8 mouse cellular contexts compared by ENCODE assay signal in the genomic region with DNA sequence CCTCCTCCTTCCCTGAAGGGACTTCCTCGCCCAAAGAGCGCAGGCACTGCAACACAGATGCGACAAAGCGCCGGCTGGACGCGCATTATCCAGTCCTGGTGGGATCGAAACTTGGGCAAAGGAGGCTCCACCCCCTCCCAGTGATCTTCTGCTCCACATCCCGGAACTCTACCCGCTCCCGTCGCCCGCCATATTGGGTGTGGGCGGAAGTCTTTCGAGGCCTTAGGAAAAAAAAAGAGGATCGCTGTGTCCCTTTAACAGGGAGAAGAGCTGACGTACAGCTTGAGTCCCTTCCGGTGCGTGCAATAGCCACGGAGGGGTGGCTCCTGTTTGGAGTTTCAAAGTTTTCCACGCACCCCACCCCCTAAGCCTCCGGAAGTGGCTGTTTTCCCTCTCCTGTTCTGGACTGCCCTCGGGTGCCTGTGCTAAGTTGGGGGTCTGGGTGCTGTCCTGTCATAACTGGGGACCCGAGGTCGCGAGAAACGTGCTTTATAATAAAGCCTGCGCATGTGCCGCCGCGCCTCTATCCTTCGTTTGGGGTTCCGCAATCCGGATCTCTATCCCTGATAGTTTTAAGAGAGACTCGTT. TPM values are rescaled to one million over a fixed set of nuclear protein-coding genes. Genes with fewer than 3 reads are reported as not detected.
DNase-seq lines count a peak whose midpoint lies in the region; ATAC-seq and TF ChIP-seq lines count a peak whose summit lies in the region.

No protein-coding gene starts in this region.

- ATAC-seq in common myeloid progenitor, adult 5-6 weeks (replicated peaks; ENCODE audit: low read depth, poor library complexity, severe bottlenecking), result peak; percentile 81
- ATAC-seq in megakaryocyte progenitor cell, adult 5-6 weeks (replicated peaks; ENCODE audit: poor library complexity), result peak; percentile 75

- peak; percentile 94 for DNase-seq in ZHBTc4 (ENCODE audit: low read depth, low spot score)
- DNase-seq in gastrocnemius, adult 2 months, result peak; percentile 95
- peak; percentile 90 for DNase-seq in induced T-regulatory cell, adult 2 months (ENCODE audit: low read depth)
- DNase-seq in left cerebral cortex, adult 9 months (ENCODE audit: low spot score in 2 of 2), result peak; percentile 91 to 96
- peak; percentile 83 for DNase-seq in right cerebral cortex, postnatal 14 days
- peak; percentile 93 to 97 for DNase-seq in urinary bladder, postnatal 36 days (ENCODE audit: low spot score in 2 of 2)

- peak overlapping the region; percentile 82 for H3K4me3 ChIP-seq in gastrocnemius, adult 2 months

- TF ChIP-seq CTCF in gastrocnemius, adult 2 months (IDR thresholded peaks at IDR 0.05), result no peak

- intact Hi-C loops in gastrocnemius, adult 2 months (cut with DNase I), result loop anchor here (1.0 kb wide), 1 partner anchor 9 kb away; the partner anchor contains the start of gene Gpr137

- peak overlapping the region; percentile 100 for H3K27ac ChIP-seq in gastrocnemius, adult 2 months

RNA-seq across cellular contexts. Expression of gene Gpr137, which starts 9.2 kb away (rescaled TPM):
- 13.0 and 13.1 TPM in 2 replicates for total RNA-seq in common myeloid progenitor, adult 5-6 weeks (2017)
- total RNA-seq in gastrocnemius, adult 2 months (2021), result 10 to 100 TPM in 1 of 2 experiments, 1 to 10 TPM in 1; 8.2 to 13.8 TPM
- 9.4 and 13.1 TPM in 2 replicates for total RNA-seq in megakaryocyte progenitor cell, adult 5-6 weeks (2015)
- total RNA-seq in megakaryocyte progenitor cell, adult 5-6 weeks (2017), result 14.0 and 20.3 TPM in 2 replicates

RNA-seq across cellular contexts. Expression of gene Bad, which starts 9.8 kb away (rescaled TPM):
- 36.4 and 72.3 TPM in 2 replicates for total RNA-seq in common myeloid progenitor, adult 5-6 weeks (2017)
- total RNA-seq in gastrocnemius, adult 2 months (2021), result 10 to 100 TPM; 10.8 to 14.4 TPM
- total RNA-seq in megakaryocyte progenitor cell, adult 5-6 weeks (2015), result 13.4 and 14.1 TPM in 2 replicates
- total RNA-seq in megakaryocyte progenitor cell, adult 5-6 weeks (2017), result 43.1 and 56.3 TPM in 2 replicates

RNA-seq across cellular contexts. Expression of gene Kcnk4, which starts 17.2 kb away (rescaled TPM):
- total RNA-seq in common myeloid progenitor, adult 5-6 weeks (2017), result not detected in 2 replicates
- not detected for total RNA-seq in gastrocnemius, adult 2 months (2021)
- total RNA-seq in megakaryocyte progenitor cell, adult 5-6 weeks (2015), result not detected in 2 replicates
- not detected in 2 replicates for total RNA-seq in megakaryocyte progenitor cell, adult 5-6 weeks (2017)

RNA-seq across cellular contexts. Expression of gene Ppp1r14b, which starts 23.3 kb away (rescaled TPM):
- 119 and 184 TPM in 2 replicates for total RNA-seq in common myeloid progenitor, adult 5-6 weeks (2017)
- total RNA-seq in gastrocnemius, adult 2 months (2021), result 100 to 1,000 TPM; 121 to 127 TPM
- total RNA-seq in megakaryocyte progenitor cell, adult 5-6 weeks (2015), result 190 and 236 TPM in 2 replicates
- total RNA-seq in megakaryocyte progenitor cell, adult 5-6 weeks (2017), result 131 and 141 TPM in 2 replicates

RNA-seq across cellular contexts. Expression of gene Plcb3, which starts 24.8 kb away (rescaled TPM):
- 7.5 and 10.6 TPM in 2 replicates for total RNA-seq in common myeloid progenitor, adult 5-6 weeks (2017)
- 10 to 100 TPM in 1 of 2 experiments, 1 to 10 TPM in 1; 9.1 to 11.0 TPM for total RNA-seq in gastrocnemius, adult 2 months (2021)
- 5.0 and 6.8 TPM in 2 replicates for total RNA-seq in megakaryocyte progenitor cell, adult 5-6 weeks (2015)
- total RNA-seq in megakaryocyte progenitor cell, adult 5-6 weeks (2017), result 7.3 and 7.6 TPM in 2 replicates

Comparison
In these comparisons a context has a peak if more than half of its experiments do, and no peak if none do; other contexts are left out.
1. Peak in every context shown above with its lines: DNase-seq, ATAC-seq, H3K4me3 ChIP-seq and H3K27ac ChIP-seq.